Mouse (Mus musculus): ENCODE measurements around the gene Ldlr. TPM values are rescaled to one million over a fixed set of nuclear protein-coding genes. Genes with fewer than 3 reads are reported as not detected.

Gene Ldlr
- 16.1 and 18.8 TPM in 2 replicates for polyA plus RNA-seq (2015; fragmentation: Nextera tagmentation; extraction: Ambion mirVana)

DNA sequence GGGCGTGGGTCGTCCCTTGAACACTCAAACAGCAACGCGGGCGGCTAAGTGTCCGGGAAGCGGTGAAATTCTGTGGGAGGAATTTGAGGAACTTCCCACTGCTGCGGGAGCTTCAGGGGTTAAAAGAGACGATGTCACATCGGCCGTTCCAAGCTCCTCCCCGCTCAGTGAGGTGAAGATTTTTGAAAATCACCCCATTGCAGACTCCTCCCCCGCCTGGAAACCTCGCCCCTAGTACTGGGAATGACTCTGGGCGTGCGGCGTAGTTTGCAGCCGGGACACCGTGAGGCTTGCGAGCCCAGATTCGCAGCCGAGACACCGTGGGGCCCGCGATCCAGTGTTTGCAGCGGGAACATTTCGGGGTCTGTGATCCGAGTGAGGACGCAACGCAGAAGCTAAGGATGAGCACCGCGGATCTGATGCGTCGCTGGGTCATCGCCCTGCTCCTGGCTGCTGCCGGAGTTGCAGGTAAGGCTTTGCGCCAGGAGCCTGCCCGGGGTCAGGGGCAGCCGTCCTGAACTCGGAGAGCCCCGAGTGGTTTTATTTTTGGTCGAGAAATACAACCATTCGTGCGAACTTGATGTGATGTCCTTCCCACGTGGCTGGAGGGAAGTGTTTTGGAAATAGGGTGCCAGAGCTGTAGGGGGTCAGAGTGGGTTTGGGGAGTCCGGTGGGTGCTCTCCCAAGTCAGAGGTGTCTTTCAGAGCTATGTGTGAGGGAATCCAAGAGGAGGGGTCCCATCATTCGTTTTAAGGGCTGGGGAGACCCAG is at the start of gene Ldlr:
Gene Ldlr (plus strand): TSS at position 107 of the 770 bp plus-strand sequence.
- H3K4me3 ChIP-seq (replicated peaks; ENCODE audit: low read length): peak within 1 kb of the TSS; percentile 70
- no peaks in the 10 kb centered on the region for H3K27me3 ChIP-seq (replicated peaks; ENCODE audit: control insufficient read depth, insufficient read depth, low read length)
- no peaks in the 10 kb centered on the region for H3K36me3 ChIP-seq (ENCODE audit: control insufficient read depth, insufficient read depth)
- whole genome bisulfite sequencing: under 1% methylated on average over 47 of the region's 47 CpGs
- ATAC-seq: peak; percentile 84
- peak within 1 kb of the TSS; percentile 92 for H3K27ac ChIP-seq (ENCODE audit: low read length)
- peak within 1 kb of the TSS; percentile 63 for H3K9ac ChIP-seq (replicated peaks; ENCODE audit: low read depth, low read length)
- no peaks in the 10 kb centered on the region for H3K9me3 ChIP-seq (ENCODE audit: control insufficient read depth, low read length)
- H3K4me2 ChIP-seq (ENCODE audit: low read length): peak within 1 kb of the TSS; percentile 78
- peaks cover 25% of the 10 kb centered on the region for H3K4me1 ChIP-seq (replicated peaks; ENCODE audit: control insufficient read depth, insufficient read depth, low read length)

DNA sequence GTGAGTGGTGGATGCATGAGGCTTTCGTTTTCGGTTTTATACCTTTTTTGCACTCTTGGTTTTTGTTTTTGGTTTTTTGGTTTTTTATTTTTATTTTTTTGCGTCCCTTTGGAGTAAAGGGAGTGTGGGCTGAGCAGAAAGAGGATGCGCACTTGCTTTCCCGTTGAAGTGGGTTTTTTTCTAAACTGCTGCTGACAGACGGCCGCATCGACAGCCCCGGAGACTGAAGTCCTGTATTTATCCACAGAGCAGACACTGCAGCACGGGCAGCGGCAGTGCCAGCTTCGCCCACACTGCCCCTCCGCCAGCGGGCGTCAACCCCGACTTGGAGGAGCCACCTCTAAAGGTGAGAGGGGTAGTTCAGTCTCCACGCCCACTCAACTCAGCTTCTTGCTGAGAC is 45.6 kb upstream of the Ldlr start:
- Histone ChIP-seq H3K4me2 (ENCODE audit: low read length) (no peak overlapping the region), H3K27ac (ENCODE audit: low read length) (no peak overlapping the region), H3K4me3 (replicated peaks; ENCODE audit: low read length) (no peak overlapping the region), H3K9ac (replicated peaks; ENCODE audit: low read depth, low read length) (no peak overlapping the region), H3K27me3 (replicated peaks; ENCODE audit: control insufficient read depth, insufficient read depth, low read length) (no peaks in the 10 kb centered on the region), H3K9me3 (ENCODE audit: control insufficient read depth, low read length) (no peaks in the 10 kb centered on the region), H3K36me3 (ENCODE audit: control insufficient read depth, insufficient read depth) (peaks cover 77% of the 10 kb centered on the region), H3K4me1 (replicated peaks; ENCODE audit: control insufficient read depth, insufficient read depth, low read length) (no peaks in the 10 kb centered on the region)
- WGBS: 96% methylated on average over 17 of the region's 17 CpGs
- ATAC-seq: no peak

DNA sequence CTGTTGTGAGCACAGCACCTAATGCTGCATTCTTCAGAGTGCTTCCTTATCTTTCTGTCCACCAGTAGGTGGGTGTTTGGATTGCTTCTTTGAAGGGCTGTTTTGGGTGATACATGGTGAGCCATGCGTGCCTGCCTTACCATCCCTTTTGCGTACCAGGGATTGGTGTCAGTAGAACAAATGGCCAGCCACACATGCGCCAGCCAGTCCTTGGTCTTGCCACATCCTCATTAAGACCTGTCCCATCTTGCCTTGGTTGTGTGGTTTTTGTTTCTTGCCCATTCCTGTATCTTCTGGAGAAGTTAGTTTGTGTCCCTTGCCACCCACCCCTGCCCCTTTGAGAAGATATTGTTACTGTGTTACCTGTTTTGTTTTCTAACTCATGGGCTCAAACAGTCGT is 42.8 kb upstream of the Ldlr start:
- no peaks in the 10 kb centered on the region for H3K4me1 ChIP-seq (replicated peaks; ENCODE audit: control insufficient read depth, insufficient read depth, low read length)
- H3K27me3 ChIP-seq (replicated peaks; ENCODE audit: control insufficient read depth, insufficient read depth, low read length): no peaks in the 10 kb centered on the region
- H3K9ac ChIP-seq (replicated peaks; ENCODE audit: low read depth, low read length): no peak overlapping the region
- no peak for ATAC-seq
- 91% methylated on average over 4 of the region's 4 CpGs for WGBS
- H3K27ac ChIP-seq (ENCODE audit: low read length): no peak overlapping the region
- H3K4me2 ChIP-seq (ENCODE audit: low read length): no peak overlapping the region
- peaks cover 64% of the 10 kb centered on the region for H3K36me3 ChIP-seq (ENCODE audit: control insufficient read depth, insufficient read depth)
- H3K4me3 ChIP-seq (replicated peaks; ENCODE audit: low read length): no peak overlapping the region
- no peaks in the 10 kb centered on the region for H3K9me3 ChIP-seq (ENCODE audit: control insufficient read depth, low read length)

DNA sequence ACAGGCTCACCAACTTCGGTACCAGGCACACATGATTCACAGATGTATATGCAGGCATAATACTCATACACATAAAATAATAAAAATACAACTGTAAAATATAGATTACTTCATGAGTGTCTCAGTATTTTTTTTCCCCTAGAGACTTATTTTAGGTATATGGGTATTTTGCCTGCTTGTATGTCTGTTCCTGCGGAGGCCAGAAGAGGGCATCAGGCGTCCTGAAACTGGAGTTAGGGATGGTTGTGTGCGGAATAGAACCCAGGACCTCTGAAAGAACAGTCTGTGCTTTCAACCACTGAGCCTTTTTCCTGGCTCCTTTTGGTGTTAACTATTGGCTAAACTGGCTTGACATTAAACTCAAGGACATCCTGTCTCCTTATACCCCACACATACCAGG is 40.5 kb upstream of the Ldlr start:
- Histone ChIP-seq H3K27ac (ENCODE audit: low read length) (no peak overlapping the region), H3K4me2 (ENCODE audit: low read length) (no peak overlapping the region), H3K36me3 (ENCODE audit: control insufficient read depth, insufficient read depth) (peaks cover 67% of the 10 kb centered on the region), H3K4me1 (replicated peaks; ENCODE audit: control insufficient read depth, insufficient read depth, low read length) (no peaks in the 10 kb centered on the region), H3K9ac (replicated peaks; ENCODE audit: low read depth, low read length) (no peak overlapping the region), H3K27me3 (replicated peaks; ENCODE audit: control insufficient read depth, insufficient read depth, low read length) (no peaks in the 10 kb centered on the region), H3K9me3 (ENCODE audit: control insufficient read depth, low read length) (no peaks in the 10 kb centered on the region), H3K4me3 (replicated peaks; ENCODE audit: low read length) (no peak overlapping the region)
- 84% methylated on average over 4 of the region's 4 CpGs for WGBS
- no peak for ATAC-seq

DNA sequence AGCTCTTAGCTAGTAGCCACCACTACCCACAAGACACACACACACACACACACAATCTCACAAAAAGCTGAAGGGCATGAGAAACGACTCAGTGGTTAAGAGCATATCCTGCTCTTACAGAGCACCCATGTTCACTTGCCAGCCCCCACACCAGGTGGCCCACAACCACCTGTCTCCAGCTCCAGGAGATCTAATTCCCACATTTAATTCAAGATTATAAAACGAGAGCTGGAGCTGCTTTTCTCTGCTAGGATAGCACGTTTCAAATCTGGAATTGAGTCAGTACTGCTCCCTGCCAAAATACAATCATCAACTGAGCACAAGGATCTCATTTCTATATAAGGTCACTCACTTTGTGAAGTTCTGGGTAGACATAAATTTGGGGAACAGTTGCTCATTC is 39.4 kb upstream of the Ldlr start:
- H3K4me1 ChIP-seq (replicated peaks; ENCODE audit: control insufficient read depth, insufficient read depth, low read length): no peaks in the 10 kb centered on the region
- no peaks in the 10 kb centered on the region for H3K27me3 ChIP-seq (replicated peaks; ENCODE audit: control insufficient read depth, insufficient read depth, low read length)
- no peak overlapping the region for H3K4me3 ChIP-seq (replicated peaks; ENCODE audit: low read length)
- H3K27ac ChIP-seq (ENCODE audit: low read length): no peak overlapping the region
- 84% methylated on average over 3 of the region's 3 CpGs for WGBS
- no peak for ATAC-seq
- peaks cover 62% of the 10 kb centered on the region for H3K36me3 ChIP-seq (ENCODE audit: control insufficient read depth, insufficient read depth)
- no peak overlapping the region for H3K9ac ChIP-seq (replicated peaks; ENCODE audit: low read depth, low read length)
- H3K9me3 ChIP-seq (ENCODE audit: control insufficient read depth, low read length): no peaks in the 10 kb centered on the region
- no peak overlapping the region for H3K4me2 ChIP-seq (ENCODE audit: low read length)

DNA sequence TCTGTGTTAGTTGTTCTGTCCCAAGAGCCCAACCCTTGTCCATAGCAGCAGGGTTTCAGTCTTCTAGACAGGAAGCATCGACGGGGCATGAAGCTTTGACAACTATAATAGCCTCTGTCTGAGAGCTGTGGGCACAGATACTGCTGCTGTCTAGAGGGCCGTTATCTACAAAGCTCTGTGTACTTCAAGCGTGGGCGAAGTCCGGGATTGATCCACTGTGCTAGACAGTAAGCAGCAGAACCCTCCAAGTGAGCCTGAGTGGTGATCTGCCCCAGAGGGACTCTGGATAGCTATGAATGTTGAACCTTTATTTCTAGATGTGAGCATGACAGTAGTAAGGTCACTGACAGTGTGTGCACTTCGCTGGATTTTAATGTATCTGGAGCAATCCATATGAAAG is 34.7 kb upstream of the Ldlr start:
- H3K4me1 ChIP-seq (replicated peaks; ENCODE audit: control insufficient read depth, insufficient read depth, low read length): no peaks in the 10 kb centered on the region
- no peak overlapping the region for H3K4me2 ChIP-seq (ENCODE audit: low read length)
- no peak overlapping the region for H3K4me3 ChIP-seq (replicated peaks; ENCODE audit: low read length)
- H3K9me3 ChIP-seq (ENCODE audit: control insufficient read depth, low read length): no peaks in the 10 kb centered on the region
- peaks cover 49% of the 10 kb centered on the region for H3K36me3 ChIP-seq (ENCODE audit: control insufficient read depth, insufficient read depth)
- H3K27ac ChIP-seq (ENCODE audit: low read length): no peak overlapping the region
- no peak for ATAC-seq
- H3K27me3 ChIP-seq (replicated peaks; ENCODE audit: control insufficient read depth, insufficient read depth, low read length): no peaks in the 10 kb centered on the region
- H3K9ac ChIP-seq (replicated peaks; ENCODE audit: low read depth, low read length): no peak overlapping the region
- 96% methylated on average over 7 of the region's 7 CpGs for WGBS

DNA sequence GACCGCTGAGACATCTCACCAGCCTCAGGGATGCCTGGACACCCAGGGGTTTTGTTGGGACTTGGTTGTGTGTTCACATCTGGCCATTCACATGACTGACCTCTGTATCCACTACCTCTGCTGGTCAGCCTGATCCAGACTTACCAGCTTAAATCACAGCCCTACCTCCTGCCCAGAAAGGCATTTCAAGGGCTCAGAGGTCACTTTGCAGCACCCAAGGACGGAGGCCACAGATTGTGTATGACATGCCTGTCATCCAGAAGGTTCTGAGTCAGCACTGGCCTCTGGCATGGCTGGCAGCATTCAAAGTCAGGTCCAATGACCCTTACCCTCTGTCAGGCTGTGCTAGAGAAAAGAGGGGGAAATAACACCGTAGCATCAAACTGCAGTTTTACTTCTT is 33.3 kb upstream of the Ldlr start:
- Histone ChIP-seq H3K4me2 (ENCODE audit: low read length) (no peak overlapping the region), H3K36me3 (ENCODE audit: control insufficient read depth, insufficient read depth) (peaks cover 50% of the 10 kb centered on the region), H3K4me3 (replicated peaks; ENCODE audit: low read length) (no peak overlapping the region), H3K27ac (ENCODE audit: low read length) (no peak overlapping the region), H3K9me3 (ENCODE audit: control insufficient read depth, low read length) (no peaks in the 10 kb centered on the region), H3K9ac (replicated peaks; ENCODE audit: low read depth, low read length) (no peak overlapping the region), H3K4me1 (replicated peaks; ENCODE audit: control insufficient read depth, insufficient read depth, low read length) (no peaks in the 10 kb centered on the region), H3K27me3 (replicated peaks; ENCODE audit: control insufficient read depth, insufficient read depth, low read length) (no peaks in the 10 kb centered on the region)
- ATAC-seq: no peak
- 89% methylated on average over 3 of the region's 3 CpGs for WGBS

DNA sequence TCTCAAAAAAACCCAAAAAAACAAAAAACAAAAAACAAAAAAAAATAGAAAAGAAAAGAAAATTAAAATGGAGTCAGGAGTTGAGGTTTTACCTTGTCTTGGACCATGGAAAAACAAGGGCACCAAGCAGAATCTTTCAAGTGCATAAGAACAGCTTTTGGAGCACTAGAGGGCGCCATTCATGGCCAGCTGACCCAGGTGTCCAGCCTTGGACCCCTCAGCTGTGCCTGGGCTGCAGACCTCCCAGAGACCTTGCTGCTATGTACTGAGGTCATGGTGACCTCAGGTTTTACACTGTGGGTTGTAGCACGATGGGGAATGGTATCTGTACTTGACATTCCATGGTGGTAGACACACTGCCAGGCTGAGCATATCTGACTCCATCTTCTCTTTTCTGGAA is 31.4 kb upstream of the Ldlr start:
- WGBS: 54% methylated on average over 2 of the region's 2 CpGs
- ATAC-seq: no peak
- H3K4me1 ChIP-seq (replicated peaks; ENCODE audit: control insufficient read depth, insufficient read depth, low read length): no peaks in the 10 kb centered on the region
- H3K4me2 ChIP-seq (ENCODE audit: low read length): no peak overlapping the region
- H3K4me3 ChIP-seq (replicated peaks; ENCODE audit: low read length): no peak overlapping the region
- H3K27me3 ChIP-seq (replicated peaks; ENCODE audit: control insufficient read depth, insufficient read depth, low read length): no peaks in the 10 kb centered on the region
- no peak overlapping the region for H3K9ac ChIP-seq (replicated peaks; ENCODE audit: low read depth, low read length)
- H3K36me3 ChIP-seq (ENCODE audit: control insufficient read depth, insufficient read depth): peaks cover 35% of the 10 kb centered on the region
- H3K27ac ChIP-seq (ENCODE audit: low read length): no peak overlapping the region
- no peaks in the 10 kb centered on the region for H3K9me3 ChIP-seq (ENCODE audit: control insufficient read depth, low read length)

DNA sequence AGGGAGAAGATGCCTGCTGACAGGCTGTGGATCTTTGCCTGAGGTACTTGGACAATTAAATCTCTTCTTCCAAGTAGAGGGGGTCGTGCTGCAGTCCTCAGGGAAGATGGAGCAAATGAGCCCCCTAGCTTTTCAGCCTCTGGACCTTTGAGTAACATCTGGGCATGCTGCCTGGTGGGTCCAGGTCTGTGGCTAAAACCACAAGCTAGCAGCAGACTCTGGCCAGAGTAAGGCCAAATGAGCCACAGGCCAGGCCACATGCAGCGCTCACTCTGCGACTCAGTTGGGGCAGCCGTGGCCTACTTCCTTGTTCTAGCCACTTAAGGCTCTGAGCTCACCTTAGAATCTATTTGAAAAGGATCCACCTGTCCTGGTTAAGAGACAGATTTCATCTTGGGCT is 30.8 kb upstream of the Ldlr start:
- Histone ChIP-seq H3K27me3 (replicated peaks; ENCODE audit: control insufficient read depth, insufficient read depth, low read length) (no peaks in the 10 kb centered on the region), H3K4me2 (ENCODE audit: low read length) (no peak overlapping the region), H3K4me3 (replicated peaks; ENCODE audit: low read length) (no peak overlapping the region), H3K9ac (replicated peaks; ENCODE audit: low read depth, low read length) (no peak overlapping the region), H3K27ac (ENCODE audit: low read length) (no peak overlapping the region), H3K4me1 (replicated peaks; ENCODE audit: control insufficient read depth, insufficient read depth, low read length) (no peaks in the 10 kb centered on the region), H3K9me3 (ENCODE audit: control insufficient read depth, low read length) (no peaks in the 10 kb centered on the region), H3K36me3 (ENCODE audit: control insufficient read depth, insufficient read depth) (peaks cover 30% of the 10 kb centered on the region)
- ATAC-seq: no peak
- 97% methylated on average over 4 of the region's 4 CpGs for WGBS

DNA sequence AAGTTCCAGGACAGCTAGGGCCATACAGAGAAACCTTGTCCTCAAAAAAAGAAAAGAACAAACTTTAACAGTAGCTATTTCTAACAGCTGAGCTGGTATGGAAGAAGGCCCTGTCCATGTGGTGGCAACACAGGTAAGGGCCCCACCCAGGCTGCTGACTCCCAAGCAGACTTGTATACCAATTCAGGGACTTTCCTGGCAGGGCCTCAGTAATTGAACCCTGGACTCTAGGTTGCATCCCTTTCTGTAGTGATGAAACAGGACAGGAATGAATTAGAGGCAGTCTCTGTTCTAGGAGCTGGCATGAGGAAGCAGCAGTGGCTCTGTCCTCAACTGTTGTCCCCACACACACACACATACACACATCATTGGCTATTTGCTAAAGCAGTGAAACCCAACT is 29.2 kb upstream of the Ldlr start:
- Histone ChIP-seq H3K4me1 (replicated peaks; ENCODE audit: control insufficient read depth, insufficient read depth, low read length) (no peaks in the 10 kb centered on the region), H3K27ac (ENCODE audit: low read length) (no peak overlapping the region), H3K36me3 (ENCODE audit: control insufficient read depth, insufficient read depth) (peaks cover 25% of the 10 kb centered on the region), H3K27me3 (replicated peaks; ENCODE audit: control insufficient read depth, insufficient read depth, low read length) (no peaks in the 10 kb centered on the region), H3K9me3 (ENCODE audit: control insufficient read depth, low read length) (no peaks in the 10 kb centered on the region), H3K9ac (replicated peaks; ENCODE audit: low read depth, low read length) (no peak overlapping the region), H3K4me3 (replicated peaks; ENCODE audit: low read length) (no peak overlapping the region), H3K4me2 (ENCODE audit: low read length) (no peak overlapping the region)
- no peak for ATAC-seq
